Mouse (Mus musculus): Measurements from ENCODE around the gene BC051142. TPM values are rescaled to one million over a fixed set of nuclear protein-coding genes. Genes with fewer than 3 reads are reported as not detected.

Gene BC051142
- polyA plus RNA-seq, 1 experiment: not detected

- H3K4me3 ChIP-seq (ENCODE audit: insufficient read depth, low read length): peak overlapping the region; percentile 11
- H3K4me1 ChIP-seq (ENCODE audit: control insufficient read depth, insufficient read depth, low read length): 0 out of 2 replicates have a peak, but pooled peaks cover 3% of the 10 kb centered on the region
- TF ChIP-seq POLR2A (IDR thresholded peaks at IDR 0.05; ENCODE audit: borderline replicate concordance, low read depth, low read length) (no peak), CTCF (IDR thresholded peaks at IDR 0.05; ENCODE audit: low read depth, low read length) (no peak)
- H3K27ac ChIP-seq (ENCODE audit: insufficient read depth, low read depth, low read length): no peak overlapping the region
Measured at GRCm38 (mm10) chr17:34392321-34392720, 6.3 kb upstream of the BC051142 start.

DNA sequence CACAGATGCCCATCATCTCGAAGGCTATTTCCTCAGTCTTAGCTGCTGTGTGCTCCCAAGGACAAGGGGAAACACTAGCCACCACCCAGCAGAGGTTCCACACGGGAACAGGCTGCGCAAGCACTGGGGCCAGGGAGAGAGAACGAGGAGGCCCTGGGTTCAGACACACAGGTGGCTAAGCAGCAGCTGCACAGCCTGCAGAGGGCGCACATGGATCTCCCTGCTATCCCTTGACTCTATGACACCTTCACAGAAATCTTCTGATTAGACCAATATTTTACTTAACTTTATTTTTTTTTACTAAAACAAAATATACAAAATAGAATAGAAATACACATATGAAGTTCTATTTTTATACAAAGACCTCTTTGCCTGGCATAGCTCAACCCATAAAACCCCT, 1.3 kb upstream of the BC051142 start:
- TF ChIP-seq CTCF (IDR thresholded peaks at IDR 0.05; ENCODE audit: low read depth, low read length) (no peak), POLR2A (IDR thresholded peaks at IDR 0.05; ENCODE audit: borderline replicate concordance, low read depth, low read length) (no peak)

GRCm38 (mm10) chr17:34398058-34398710, 436 bp upstream of the BC051142 start:
- TF ChIP-seq POLR2A (IDR thresholded peaks at IDR 0.05; ENCODE audit: borderline replicate concordance, low read depth, low read length) (no peak), CTCF (IDR thresholded peaks at IDR 0.05; ENCODE audit: low read depth, low read length) (no peak)
- H3K4me1 ChIP-seq (ENCODE audit: control insufficient read depth, insufficient read depth, low read length): no peaks in the 10 kb centered on the region
- peak overlapping the region; percentile 59 for H3K4me3 ChIP-seq (ENCODE audit: insufficient read depth, low read length)
- no peak overlapping the region for H3K27ac ChIP-seq (ENCODE audit: insufficient read depth, low read depth, low read length)

More for the DNA sequence above, 1.3 kb upstream of the BC051142 start:
- Histone ChIP-seq H3K4me3 (ENCODE audit: insufficient read depth, low read length) (no peak overlapping the region), H3K4me1 (ENCODE audit: control insufficient read depth, insufficient read depth, low read length) (no peaks in the 10 kb centered on the region), H3K27ac (ENCODE audit: insufficient read depth, low read depth, low read length) (no peak overlapping the region)

GRCm38 (mm10) chr17:34399394-34399715, 735 bp downstream of the BC051142 start:
- Histone ChIP-seq H3K27ac (ENCODE audit: insufficient read depth, low read depth, low read length) (no peak overlapping the region), H3K4me3 (ENCODE audit: insufficient read depth, low read length) (no peak overlapping the region), H3K4me1 (ENCODE audit: control insufficient read depth, insufficient read depth, low read length) (no peaks in the 10 kb centered on the region)
- TF ChIP-seq CTCF (IDR thresholded peaks at IDR 0.05; ENCODE audit: low read depth, low read length): no peak
- TF ChIP-seq POLR2A (IDR thresholded peaks at IDR 0.05; ENCODE audit: borderline replicate concordance, low read depth, low read length): no peak

DNA sequence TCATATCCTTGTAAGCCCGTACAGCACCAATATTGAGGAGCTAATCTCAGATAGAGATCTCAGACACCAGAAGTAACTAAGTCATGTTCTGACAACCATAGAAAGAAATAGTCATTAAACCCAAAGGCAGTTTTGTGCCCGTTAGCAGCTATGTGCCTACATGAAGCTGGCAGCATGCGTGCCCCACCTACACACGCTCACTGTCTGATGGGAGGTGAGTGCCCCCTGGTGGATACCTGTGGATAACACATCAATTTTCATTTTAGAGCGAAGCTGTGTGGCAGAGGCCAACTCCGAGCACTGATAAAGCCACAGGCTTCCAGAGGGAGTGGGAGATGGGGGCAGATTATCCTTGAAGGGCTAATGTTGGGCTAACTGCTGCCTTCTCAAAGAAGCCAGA, 12.5 kb downstream of the BC051142 start:
- Histone ChIP-seq H3K27ac (ENCODE audit: insufficient read depth, low read depth, low read length) (no peak overlapping the region), H3K4me3 (ENCODE audit: insufficient read depth, low read length) (no peak overlapping the region), H3K4me1 (ENCODE audit: control insufficient read depth, insufficient read depth, low read length) (no peaks in the 10 kb centered on the region)
- peak; percentile 82 for TF ChIP-seq CTCF (IDR thresholded peaks at IDR 0.05; ENCODE audit: low read depth, low read length)
- TF ChIP-seq POLR2A (IDR thresholded peaks at IDR 0.05; ENCODE audit: borderline replicate concordance, low read depth, low read length): no peak

DNA sequence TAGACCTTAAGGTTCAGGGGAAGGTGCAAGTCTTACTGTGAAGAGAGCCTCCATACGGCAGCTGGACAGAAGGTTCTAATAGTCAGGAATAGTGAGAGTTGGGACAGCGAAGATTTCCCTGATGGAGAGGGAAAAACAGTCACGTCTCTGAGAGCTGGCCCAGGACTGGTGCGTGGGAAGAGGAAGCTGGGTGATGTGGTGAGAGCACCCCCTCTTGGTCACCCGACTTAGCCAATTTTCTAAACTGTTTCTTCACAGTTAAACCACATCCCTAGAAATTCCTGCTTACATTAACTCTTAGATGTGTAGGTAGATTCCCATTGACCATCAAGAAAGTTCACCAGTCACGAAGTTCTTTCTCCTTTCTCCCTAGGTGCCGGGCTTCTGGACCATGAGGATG, 21.4 kb downstream of the BC051142 start:
- Histone ChIP-seq H3K4me3 (ENCODE audit: insufficient read depth, low read length) (no peak overlapping the region), H3K4me1 (ENCODE audit: control insufficient read depth, insufficient read depth, low read length) (no peaks in the 10 kb centered on the region), H3K27ac (ENCODE audit: insufficient read depth, low read depth, low read length) (no peak overlapping the region)
- TF ChIP-seq POLR2A (IDR thresholded peaks at IDR 0.05; ENCODE audit: borderline replicate concordance, low read depth, low read length) (no peak), CTCF (IDR thresholded peaks at IDR 0.05; ENCODE audit: low read depth, low read length) (no peak)

- Histone ChIP-seq H3K4me1 (ENCODE audit: control insufficient read depth, insufficient read depth, low read length) (no peaks in the 10 kb centered on the region), H3K4me3 (ENCODE audit: insufficient read depth, low read length) (no peak overlapping the region), H3K27ac (ENCODE audit: insufficient read depth, low read depth, low read length) (no peak overlapping the region)
- no peak for TF ChIP-seq POLR2A (IDR thresholded peaks at IDR 0.05; ENCODE audit: borderline replicate concordance, low read depth, low read length)
- no peak for TF ChIP-seq CTCF (IDR thresholded peaks at IDR 0.05; ENCODE audit: low read depth, low read length)
Measured at GRCm38 (mm10) chr17:34427597-34427996, 29.0 kb downstream of the BC051142 start.

GRCm38 (mm10) chr17:34437120-34437519, 38.5 kb downstream of the BC051142 start:
- peak overlapping the region; percentile 79 for H3K27ac ChIP-seq (ENCODE audit: insufficient read depth, low read depth, low read length)
- H3K4me3 ChIP-seq (ENCODE audit: insufficient read depth, low read length): no peak overlapping the region
- H3K4me1 ChIP-seq (ENCODE audit: control insufficient read depth, insufficient read depth, low read length): peaks cover 21% of the 10 kb centered on the region
- TF ChIP-seq CTCF (IDR thresholded peaks at IDR 0.05; ENCODE audit: low read depth, low read length) (no peak), POLR2A (IDR thresholded peaks at IDR 0.05; ENCODE audit: borderline replicate concordance, low read depth, low read length) (no peak)

GRCm38 (mm10) chr17:34437606-34438005, 39.0 kb downstream of the BC051142 start:
- no peak for TF ChIP-seq CTCF (IDR thresholded peaks at IDR 0.05; ENCODE audit: low read depth, low read length)
- TF ChIP-seq POLR2A (IDR thresholded peaks at IDR 0.05; ENCODE audit: borderline replicate concordance, low read depth, low read length): no peak
- peak overlapping the region; percentile 27 for H3K4me3 ChIP-seq (ENCODE audit: insufficient read depth, low read length)
- H3K4me1 ChIP-seq (ENCODE audit: control insufficient read depth, insufficient read depth, low read length): peaks cover 21% of the 10 kb centered on the region
- peak overlapping the region; percentile 79 for H3K27ac ChIP-seq (ENCODE audit: insufficient read depth, low read depth, low read length)

DNA sequence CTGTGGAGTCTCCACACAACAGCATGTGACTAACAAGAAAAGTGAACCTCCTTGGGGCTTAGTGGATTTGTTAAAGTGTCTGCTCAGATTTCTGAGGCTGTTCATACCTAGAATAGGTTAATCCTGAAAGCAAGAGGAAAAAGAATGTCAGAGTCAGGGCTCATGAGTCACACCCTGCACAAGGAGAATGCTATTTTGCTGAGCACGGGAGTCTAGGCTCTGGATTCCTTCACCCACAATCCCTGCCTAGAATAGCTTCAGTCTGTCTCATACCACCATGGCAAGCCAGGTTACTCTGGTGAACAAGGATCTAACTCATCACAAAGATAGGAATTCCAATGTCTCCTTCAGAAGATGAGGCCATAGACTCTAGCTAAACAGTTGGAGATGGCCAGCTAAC, 40.0 kb downstream of the BC051142 start:
- no peak for TF ChIP-seq CTCF (IDR thresholded peaks at IDR 0.05; ENCODE audit: low read depth, low read length)
- no peak for TF ChIP-seq POLR2A (IDR thresholded peaks at IDR 0.05; ENCODE audit: borderline replicate concordance, low read depth, low read length)
- peaks cover 21% of the 10 kb centered on the region for H3K4me1 ChIP-seq (ENCODE audit: control insufficient read depth, insufficient read depth, low read length)
- no peak overlapping the region for H3K27ac ChIP-seq (ENCODE audit: insufficient read depth, low read depth, low read length)
- no peak overlapping the region for H3K4me3 ChIP-seq (ENCODE audit: insufficient read depth, low read length)

Measured in bone marrow macrophage, adult 2 months (primary cell).